Mouse (Mus musculus) heart, embryonic 14.5 days (tissue): Measurements from ENCODE around the gene Exosc5. TPM values are rescaled to one million over a fixed set of nuclear protein-coding genes. Genes with fewer than 3 reads are reported as not detected.

Source experiments
- ATAC-seq: fragments of 200-750 bp; cut with Nextera tagmentation; 2 replicates; pipeline ENCODE4 v1.8.0; 2017; ENCODE audit warnings: low read depth, moderate TSS enrichment; ENCODE audit not compliant: insufficient number of reproducible peaks, insufficient read depth, low FRiP score
- H3K27ac ChIP-seq, 2 experiments: fragments of 200-500 bp in 1 of 2; fragments of 300-500 bp in 1 of 2; sonication (generic) in 1 of 2; replicated peaks in 1 of 2; 2 replicates each; pipeline ENCODE4 v1.5.1; 2012 to 2014; ENCODE audit warnings: low read depth in 2 of 2, low read length in 2 of 2, control low read depth in 1 of 2, mild to moderate bottlenecking in 1 of 2, mixed read lengths in 1 of 2; ENCODE audit not compliant: control insufficient read depth in 1 of 2, insufficient read depth in 1 of 2
- H3K27me3 ChIP-seq: fragments of 300-500 bp; sonication (generic); 2 replicates; pipeline ENCODE4 v1.6.1; 2014; ENCODE audit warnings: mild to moderate bottlenecking, low read length, control low read depth; ENCODE audit not compliant: control insufficient read depth, insufficient read depth
- H3K36me3 ChIP-seq: fragments of 300-500 bp; sonication (generic); 2 replicates; pipeline ENCODE4 v1.6.1; 2014; ENCODE audit warnings: mild to moderate bottlenecking, control low read depth, low read length, mixed read lengths; ENCODE audit not compliant: control insufficient read depth, insufficient read depth
- H3K4me1 ChIP-seq, 2 experiments: fragments of 200-500 bp in 1 of 2; fragments of 300-500 bp in 1 of 2; sonication (generic) in 1 of 2; 2 replicates each; pipeline ENCODE4 v1.6.1; 2012 to 2014; ENCODE audit warnings: low read length in 2 of 2, control low read depth in 1 of 2, mixed read lengths in 1 of 2; ENCODE audit not compliant: control insufficient read depth in 2 of 2, insufficient read depth in 2 of 2
- H3K4me2 ChIP-seq: fragments of 300-500 bp; sonication (generic); 2 replicates; pipeline ENCODE4 v1.6.1; 2014; ENCODE audit warnings: mild to moderate bottlenecking, low read length
- H3K4me3 ChIP-seq, 2 experiments: fragments of 200-500 bp in 1 of 2; fragments of 300-500 bp in 1 of 2; sonication (generic) in 1 of 2; 2 replicates each; pipeline ENCODE4 v1.5.1; 2012 to 2014; ENCODE audit warnings: low read length in 2 of 2, mild to moderate bottlenecking in 2 of 2, control low read depth in 1 of 2, low read depth in 1 of 2, moderate library complexity in 1 of 2; ENCODE audit not compliant: control insufficient read depth in 1 of 2, insufficient read depth in 1 of 2
- H3K9ac ChIP-seq: fragments of 300-500 bp; sonication (generic); 2 replicates; pipeline ENCODE4 v1.6.1; 2014; ENCODE audit warnings: mild to moderate bottlenecking, low read length
- H3K9me3 ChIP-seq: fragments of 300-500 bp; sonication (generic); 2 replicates; pipeline ENCODE4 v1.6.1; 2016; ENCODE audit warnings: low read length, control low read depth; ENCODE audit not compliant: control insufficient read depth
- WGBS: fragments of 180-500 bp; shearing (Covaris S2); extraction: QIAGEN DNeasy Blood & Tissue Kit; methylation state at CpG from one replicate; pipeline ENCODE4 v1.1.7; 2014; 5-methylcytosine and 5-hydroxymethylcytosine counted together
- polyA plus RNA-seq: library from polyadenylated mRNA; unstranded; fragments of >200 nt; fragmentation: Nextera tagmentation; extraction: Ambion mirVana; gene quantifications from 2 replicates; pipeline ENCODE4 v1.2.1, GENCODE M21; 2014

The Exosc5 gene
- polyA plus RNA-seq, 1 experiment from 2014 or later = 35.8 TPM

- no peak for ATAC-seq
- under 1% methylated on average over 46 of the region's 47 CpGs for WGBS
- peaks cover 9 to 13% of the 10 kb centered on the region in 2 experiments for H3K4me1 ChIP-seq
- no peaks in the 10 kb centered on the region for H3K9me3 ChIP-seq
- H3K27me3 ChIP-seq = no peaks in the 10 kb centered on the region
- peak overlapping the region; percentile 76 for H3K9ac ChIP-seq
- peak overlapping the region; percentile 67 to 73 for H3K4me3 ChIP-seq
- peak overlapping the region; percentile 52 to 80; a peak in 3 of 4 replicates for H3K27ac ChIP-seq
- H3K4me2 ChIP-seq = peak overlapping the region; percentile 98
- no peaks in the 10 kb centered on the region for H3K36me3 ChIP-seq
These were observed 28.9 kb downstream of the Exosc5 start for GRCm38 (mm10) chr7:25687811-25688401.

- Histone ChIP-seq H3K4me3 (peak overlapping the region; percentile 67 to 73), H3K9me3 (no peaks in the 10 kb centered on the region), H3K27ac (peak overlapping the region; percentile 26 to 80), H3K9ac (peak overlapping the region; percentile 76), H3K4me1 (peaks cover 7 to 13% of the 10 kb centered on the region in 2 experiments), H3K4me2 (peak overlapping the region; percentile 98), H3K27me3 (no peaks in the 10 kb centered on the region), H3K36me3 (no peaks in the 10 kb centered on the region)
- under 1% methylated on average over 43 of the region's 52 CpGs for WGBS
- ATAC-seq = peak; percentile 71
These were observed 30.0 kb downstream of the Exosc5 start for GRCm38 (mm10) chr7:25688810-25689586.

GRCm38 (mm10) chr7:25689603-25690021, 30.6 kb downstream of the Exosc5 start:
- peak overlapping the region; percentile 98 for H3K4me2 ChIP-seq
- no peaks in the 10 kb centered on the region for H3K9me3 ChIP-seq
- peak overlapping the region in 1 of 2 experiments; percentile 80; a peak in 2 of 4 replicates for H3K27ac ChIP-seq
- H3K9ac ChIP-seq = peak overlapping the region; percentile 76
- ATAC-seq = no peak
- WGBS = 7% methylated on average over 12 of the region's 12 CpGs
- H3K4me3 ChIP-seq = peak overlapping the region; percentile 67 to 73
- 0 out of 2 replicates have a peak, but pooled peaks cover 1% of the 10 kb centered on the region for H3K36me3 ChIP-seq
- peaks cover 7 to 13% of the 10 kb centered on the region in 2 experiments for H3K4me1 ChIP-seq
- no peaks in the 10 kb centered on the region for H3K27me3 ChIP-seq

DNA sequence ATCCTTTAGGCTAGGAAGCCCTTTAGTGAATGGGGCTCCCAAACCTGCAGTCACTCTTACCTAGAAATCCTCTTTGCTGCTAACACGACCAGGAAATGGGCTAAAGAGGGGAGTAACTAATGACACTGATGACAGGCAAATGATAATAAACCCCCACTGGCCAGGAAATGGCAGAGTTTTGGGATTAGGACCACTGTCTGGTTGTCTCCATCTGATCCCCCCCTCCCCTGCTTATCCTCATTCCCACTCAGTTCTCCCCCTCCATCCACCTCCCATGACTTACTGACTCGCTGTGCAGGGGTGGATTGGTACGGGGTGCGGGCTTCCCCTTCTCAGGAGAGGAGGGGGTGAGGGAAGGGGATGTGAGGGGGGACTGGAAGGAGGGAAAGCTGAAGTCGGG, 31.1 kb downstream of the Exosc5 start:
- Histone ChIP-seq H3K9me3 (no peaks in the 10 kb centered on the region), H3K4me2 (peak overlapping the region; percentile 98), H3K27ac (peak overlapping the region in 1 of 2 experiments; percentile 80; a peak in 2 of 4 replicates), H3K27me3 (no peaks in the 10 kb centered on the region), H3K36me3 (peaks cover 5% of the 10 kb centered on the region; the same call in 1 of the 2 replicates), H3K4me3 (peak overlapping the region in 1 of 2 experiments; percentile 67; a peak in 3 of 4 replicates), H3K4me1 (peaks cover 7 to 13% of the 10 kb centered on the region in 2 experiments), H3K9ac (no peak overlapping the region)
- ATAC-seq = no peak
- 30% methylated on average over 5 of the region's 5 CpGs for WGBS

DNA sequence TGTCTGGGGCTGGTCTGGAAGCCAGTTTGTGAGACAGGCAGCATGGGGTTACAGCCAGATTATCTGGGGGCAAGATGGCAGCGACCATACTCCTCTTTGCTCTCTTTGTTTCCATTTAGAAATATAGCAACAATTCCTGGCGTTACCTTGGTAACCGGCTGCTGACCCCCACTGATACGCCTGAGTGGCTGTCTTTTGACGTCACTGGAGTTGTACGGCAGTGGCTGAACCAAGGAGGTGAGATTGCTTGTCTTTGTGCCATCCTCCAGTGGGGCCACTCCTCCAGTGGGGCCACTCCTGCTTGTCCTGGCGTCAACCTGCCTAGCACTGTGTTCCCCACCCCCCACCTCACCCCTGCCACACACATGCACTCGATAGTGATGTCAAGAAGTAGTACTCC, 35.1 kb downstream of the Exosc5 start:
- peaks cover 29% of the 10 kb centered on the region for H3K36me3 ChIP-seq
- WGBS = 68% methylated on average over 8 of the region's 8 CpGs
- ATAC-seq = no peak

GRCm38 (mm10) chr7:25699851-25700250, 40.9 kb downstream of the Exosc5 start:
- ATAC-seq = no peak
- H3K4me1 ChIP-seq = peaks cover 8 to 9% of the 10 kb centered on the region in 2 experiments
- no peak overlapping the region for H3K9ac ChIP-seq
- WGBS = 59% methylated on average over 13 of the region's 13 CpGs
- no peak overlapping the region for H3K4me2 ChIP-seq
- H3K27me3 ChIP-seq = no peaks in the 10 kb centered on the region
- H3K27ac ChIP-seq = no peak overlapping the region
- peaks cover 6% of the 10 kb centered on the region for H3K9me3 ChIP-seq
- H3K4me3 ChIP-seq = no peak overlapping the region
- peaks cover 45% of the 10 kb centered on the region for H3K36me3 ChIP-seq

More for the DNA sequence above, 35.1 kb downstream of the Exosc5 start:
- no peaks in the 10 kb centered on the region; a peak in 1 of 4 replicates for H3K4me1 ChIP-seq
- H3K27me3 ChIP-seq = no peaks in the 10 kb centered on the region
- no peaks in the 10 kb centered on the region for H3K9me3 ChIP-seq
- no peak overlapping the region for H3K4me3 ChIP-seq
- H3K9ac ChIP-seq = no peak overlapping the region
- no peak overlapping the region for H3K4me2 ChIP-seq
- H3K27ac ChIP-seq = no peak overlapping the region

DNA sequence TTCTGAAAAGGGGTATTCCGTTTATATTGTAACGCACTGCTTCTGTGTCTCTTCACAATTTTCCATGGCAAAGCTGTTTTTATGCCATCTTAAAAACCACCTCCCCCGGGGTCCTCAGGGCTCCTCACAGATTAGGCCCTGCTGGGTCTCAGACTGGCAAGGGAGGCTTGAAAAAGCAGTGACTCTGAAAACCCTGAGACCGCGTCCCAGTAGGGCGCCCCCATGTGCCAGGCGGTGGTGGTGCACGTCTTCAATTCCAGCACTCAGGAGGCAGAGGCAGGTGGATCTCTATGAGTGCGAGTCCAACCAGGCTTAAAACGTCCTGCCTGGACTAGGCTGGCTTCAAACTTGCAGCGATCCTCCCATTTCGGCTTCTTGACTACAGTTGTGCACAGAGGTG, 41.8 kb downstream of the Exosc5 start:
- Histone ChIP-seq H3K4me1 (peaks cover 11 to 15% of the 10 kb centered on the region in 2 experiments), H3K9me3 (peaks cover 6% of the 10 kb centered on the region), H3K4me2 (no peak overlapping the region), H3K9ac (no peak overlapping the region), H3K27me3 (no peaks in the 10 kb centered on the region), H3K36me3 (peaks cover 39% of the 10 kb centered on the region), H3K4me3 (no peak overlapping the region), H3K27ac (no peak overlapping the region)
- 74% methylated on average over 12 of the region's 12 CpGs for WGBS
- ATAC-seq = no peak
